In genomic region chr6:92786701-92787375, GRCm38 (mm10) we compare ENCODE assay signal across 9 mouse cellular contexts. TPM values are rescaled to one million over a fixed set of nuclear protein-coding genes. Genes with fewer than 3 reads are reported as not detected.
DNase-seq lines count a peak whose midpoint lies in the region; ATAC-seq and TF ChIP-seq lines count a peak whose summit lies in the region.
"Had no signal": no experiment of that assay in that cellular context is flagged by ENCODE, and none has a peak within 500 bp of the region (broad histone marks: within the 10 kb centered on the region; RNA-seq: fewer than 3 reads in every experiment).

No protein-coding gene starts in this region.

- peaks cover 2% of the 10 kb centered on the region; the same call in 1 of the 2 replicates for H3K36me3 ChIP-seq in heart, embryonic 16.5 days (ENCODE audit: control insufficient read depth, insufficient read depth)
- H3K36me3 ChIP-seq in hindbrain, embryonic 13.5 days: no peaks in the 10 kb centered on the region
- H3K36me3 ChIP-seq in midbrain, embryonic 16.5 days (ENCODE audit: control insufficient read depth, insufficient read depth, low read length): no peaks in the 10 kb centered on the region

- no peak for TF ChIP-seq CTCF in cortical plate, adult 2 months (IDR thresholded peaks at IDR 0.05; ENCODE audit: extremely low read depth, insufficient read depth, low read length)

- intact Hi-C loops in heart, postnatal 36 days (cut with DNase I): loop anchor here (1.0 to 10.0 kb wide), 5 partner anchors 90 to 1198 kb away; partner anchors contain the start of gene Adamts9

- no peak for TF ChIP-seq POLR2A in cortical plate, adult 2 months (IDR thresholded peaks at IDR 0.05; ENCODE audit: extremely low read depth, insufficient read depth, low read length)

- no peaks in the 10 kb centered on the region for H3K9me3 ChIP-seq in heart, embryonic 16.5 days (replicated peaks; ENCODE audit: control insufficient read depth, low read length)
- H3K9me3 ChIP-seq in hindbrain, embryonic 13.5 days: no peaks in the 10 kb centered on the region
- H3K9me3 ChIP-seq in midbrain, embryonic 16.5 days (replicated peaks; ENCODE audit: control insufficient read depth, low read length, poor library complexity, severe bottlenecking): no peaks in the 10 kb centered on the region

- no peak; the same call in 1 of the 2 replicates for ATAC-seq in heart, embryonic 16.5 days (replicated peaks; ENCODE audit: extremely low read depth, insufficient read depth, low FRiP score)
- peak; percentile 47; the same call in 1 of the 2 replicates for ATAC-seq in hindbrain, embryonic 13.5 days (ENCODE audit: low FRiP score)
- ATAC-seq in midbrain, embryonic 16.5 days: peak; percentile 42; the same call in 1 of the 2 replicates

- 25% methylated on average over 20 of the region's 20 CpGs for WGBS in heart, embryonic 16.5 days
- 4% methylated on average over 20 of the region's 20 CpGs for WGBS in hindbrain, embryonic 13.5 days
- 2% methylated on average over 20 of the region's 20 CpGs for WGBS in midbrain, embryonic 16.5 days

- peak overlapping the region; percentile 29 for H3K4me3 ChIP-seq in heart, embryonic 16.5 days (ENCODE audit: low read length)
- 0 out of 2 replicates have a peak overlapping the region, but pooled peaks have one; percentile 12 for H3K4me3 ChIP-seq in cortical plate, adult 2 months (ENCODE audit: insufficient read depth, low read length)
- H3K4me3 ChIP-seq in hindbrain, embryonic 13.5 days: peak overlapping the region; percentile 36
- H3K4me3 ChIP-seq in midbrain, embryonic 16.5 days (ENCODE audit: low read depth, low read length): peak overlapping the region; percentile 39

- no peaks in the 10 kb centered on the region for H3K27me3 ChIP-seq in heart, embryonic 16.5 days (ENCODE audit: control insufficient read depth, insufficient read depth, low read length)
- peaks cover 21% of the 10 kb centered on the region for H3K27me3 ChIP-seq in hindbrain, embryonic 13.5 days
- no peaks in the 10 kb centered on the region for H3K27me3 ChIP-seq in midbrain, embryonic 16.5 days (ENCODE audit: control insufficient read depth, insufficient read depth, low read depth, low read length)
- H3K27me3 ChIP-seq: CH12.LX had no signal

- peak overlapping the region; percentile 58 for H3K4me2 ChIP-seq in heart, embryonic 16.5 days (ENCODE audit: low read depth, low read length)
- H3K4me2 ChIP-seq in hindbrain, embryonic 13.5 days: peak overlapping the region; percentile 61
- peak overlapping the region; percentile 78 for H3K4me2 ChIP-seq in midbrain, embryonic 16.5 days (ENCODE audit: low read length)

- no peak overlapping the region for H3K27ac ChIP-seq in heart, embryonic 16.5 days (ENCODE audit: low read length)
- no peak overlapping the region for H3K27ac ChIP-seq in cortical plate, adult 2 months (ENCODE audit: insufficient read depth, low read length)
- H3K27ac ChIP-seq in hindbrain, embryonic 13.5 days: no peak overlapping the region
- H3K27ac ChIP-seq in midbrain, embryonic 16.5 days (ENCODE audit: low read length): no peak overlapping the region

- no peak for DNase-seq in heart, postnatal 36 days
- no peak for DNase-seq in cerebellum, adult 11-12 months
- DNase-seq in gastrocnemius, adult 8-10 months (ENCODE audit: low spot score in 2 of 2): no peak
- DNase-seq in spleen, postnatal 4 days (ENCODE audit: low spot score in 2 of 2): no peak

- peak overlapping the region; percentile 45 for H3K9ac ChIP-seq in heart, embryonic 16.5 days (ENCODE audit: low read length)
- peak overlapping the region; percentile 61 for H3K9ac ChIP-seq in hindbrain, embryonic 13.5 days
- H3K9ac ChIP-seq in midbrain, embryonic 16.5 days (ENCODE audit: low read depth, low read length): peak overlapping the region; percentile 43

- H3K4me1 ChIP-seq in heart, embryonic 16.5 days (ENCODE audit: control insufficient read depth, insufficient read depth, low read length): peaks cover 3% of the 10 kb centered on the region; the same call in 1 of the 2 replicates
- no peaks in the 10 kb centered on the region for H3K4me1 ChIP-seq in cortical plate, adult 2 months (ENCODE audit: control insufficient read depth, insufficient read depth, low read length)
- H3K4me1 ChIP-seq in hindbrain, embryonic 13.5 days (replicated peaks): peaks cover 8% of the 10 kb centered on the region
- no peaks in the 10 kb centered on the region for H3K4me1 ChIP-seq in midbrain, embryonic 16.5 days (ENCODE audit: control insufficient read depth, insufficient read depth, low read length)

RNA-seq across cellular contexts. Expression of gene A730049H05Rik, which starts 29.4 kb away (rescaled TPM):
- polyA plus RNA-seq in heart, embryonic 16.5 days (2015; fragmentation: Nextera tagmentation; extraction: Ambion mirVana): 2.3 and 2.5 TPM in 2 replicates
- under 1 TPM; 0.14 to 0.27 TPM for total RNA-seq in heart, postnatal 36 days (2021)
- polyA plus RNA-seq in cortical plate, adult 2 months (2012; rRNA removed): 0.08 TPM in 2 replicates
- 0.41 and 0.97 TPM in 2 replicates for polyA plus RNA-seq in hindbrain, embryonic 13.5 days (2015; fragmentation: Nextera tagmentation; extraction: Ambion mirVana)
- 0.17 and 0.58 TPM in 2 replicates for polyA plus RNA-seq in midbrain, embryonic 16.5 days (2015; fragmentation: Nextera tagmentation; extraction: Ambion mirVana)
- total RNA-seq in gastrocnemius, adult 8-10 months (2022): under 1 TPM in 1 of 4 experiments, not detected in 3; 0.15 TPM
- total RNA-seq: CH12.LX had no signal
